Mouse (Mus musculus) adrenal gland, postnatal 36 days (tissue): ENCODE measurements at regions not wholly inside any gene's neighbourhood (a gene's known extent, or its start where the extent isn't known, plus 50 kb on each side); places are given as distances from the start of the nearest gene placed in this dataset.

ENCODE experiments used
- DNase-seq, 2 experiments: peaks; one replicate each; pipeline ENCODE4 v3.0.0; 2021; ENCODE audit warnings: mixed read lengths in 1 of 2

DNA sequence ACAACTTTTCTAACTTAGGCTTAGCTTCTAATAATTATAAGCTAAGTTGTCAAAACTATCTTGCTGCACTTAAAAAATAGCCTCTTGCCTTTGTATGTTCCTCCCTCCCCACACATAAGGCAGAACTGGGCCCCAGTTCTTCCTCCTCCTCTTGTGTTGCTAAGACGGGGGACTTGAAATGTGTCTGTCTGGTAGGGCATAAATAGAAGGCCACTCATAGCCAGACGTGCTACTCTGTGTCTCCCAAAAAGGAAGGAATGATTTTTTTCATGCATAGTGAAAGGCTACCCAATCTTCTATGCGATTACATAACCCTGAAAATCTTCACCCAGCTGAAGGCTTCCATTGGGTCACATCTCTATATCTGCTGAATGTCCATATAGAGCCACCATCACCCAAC, 183.5 kb downstream of the Hsfy2 start:
- no peak for DNase-seq

DNA sequence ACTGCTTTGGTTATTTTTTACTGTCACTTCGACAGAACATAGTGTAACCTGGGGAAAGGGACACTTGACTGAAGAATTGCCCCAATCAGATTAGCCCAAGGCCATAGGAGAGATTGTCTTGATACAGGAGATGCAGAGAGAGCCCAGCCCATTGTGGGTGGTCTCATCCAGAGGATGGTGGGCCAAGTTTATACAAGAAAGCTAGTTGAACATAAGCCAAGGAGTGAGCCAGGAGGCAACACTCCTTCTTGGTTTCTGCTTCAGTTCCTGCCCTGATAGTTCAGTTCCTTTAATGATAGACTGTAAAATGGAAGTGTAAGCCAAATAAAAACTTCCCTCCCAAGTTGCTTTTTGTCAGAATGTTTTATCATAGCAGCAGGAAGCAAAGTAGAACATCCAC, 194.4 kb downstream of the Hsfy2 start:
- no peak for DNase-seq

DNA sequence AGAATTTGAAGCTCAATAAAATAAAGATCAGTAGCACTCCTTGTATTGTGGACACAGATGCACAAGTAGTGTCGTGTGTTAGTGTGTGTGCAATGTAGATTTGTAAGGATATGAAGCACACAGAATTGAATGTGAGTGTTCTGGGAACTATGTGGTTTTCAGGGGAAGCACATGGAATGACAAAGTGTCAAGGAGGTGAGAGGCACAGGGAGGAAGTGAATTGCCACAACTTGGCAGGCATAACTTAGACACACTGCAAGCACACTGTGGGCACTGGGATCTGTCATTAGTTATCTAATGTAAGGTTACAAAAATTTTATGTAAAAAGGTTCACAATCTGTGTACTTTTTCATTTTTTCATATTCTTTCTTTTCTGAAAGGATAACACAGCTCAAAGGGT, 230.4 kb downstream of the Hsfy2 start:
- no peak for DNase-seq

DNA sequence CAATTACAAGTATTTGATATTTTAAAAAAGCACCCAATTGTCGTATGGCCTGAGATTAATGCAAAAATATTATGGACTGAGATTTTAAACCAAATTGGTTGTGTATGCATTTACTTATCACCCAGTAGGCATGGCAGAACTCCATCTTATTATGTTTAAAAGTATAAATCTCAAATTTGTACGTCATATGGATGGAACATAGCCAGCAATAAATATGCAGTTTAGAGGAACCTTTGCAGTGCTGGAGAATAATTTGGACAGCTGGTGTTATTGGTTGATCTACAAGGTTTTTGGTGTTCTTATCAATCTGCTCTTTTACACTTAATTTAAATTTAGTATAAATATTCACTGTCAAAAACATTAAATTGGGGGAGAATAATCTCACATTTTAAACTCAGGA, 233.9 kb downstream of the Hsfy2 start:
- no peak for DNase-seq

DNA sequence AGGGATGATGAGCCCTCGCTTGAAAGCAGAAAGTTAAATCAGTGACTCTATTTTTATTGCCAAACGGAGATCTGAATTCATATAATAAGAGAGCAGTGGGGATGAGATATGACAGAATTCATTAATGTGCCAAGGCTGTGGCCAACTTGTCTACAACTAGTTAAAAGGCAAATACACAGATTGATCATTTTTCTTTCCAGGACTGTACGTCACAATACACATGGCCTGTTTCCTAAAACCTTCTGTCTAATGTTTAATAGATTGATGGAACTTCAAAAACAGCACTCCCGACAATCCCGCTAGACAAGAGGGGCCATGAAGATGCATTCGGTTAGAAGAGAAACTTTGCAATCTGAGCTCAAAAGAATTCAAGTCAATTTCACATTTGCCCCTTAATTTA, 241.4 kb downstream of the Hsfy2 start:
- DNase-seq = no peak

DNA sequence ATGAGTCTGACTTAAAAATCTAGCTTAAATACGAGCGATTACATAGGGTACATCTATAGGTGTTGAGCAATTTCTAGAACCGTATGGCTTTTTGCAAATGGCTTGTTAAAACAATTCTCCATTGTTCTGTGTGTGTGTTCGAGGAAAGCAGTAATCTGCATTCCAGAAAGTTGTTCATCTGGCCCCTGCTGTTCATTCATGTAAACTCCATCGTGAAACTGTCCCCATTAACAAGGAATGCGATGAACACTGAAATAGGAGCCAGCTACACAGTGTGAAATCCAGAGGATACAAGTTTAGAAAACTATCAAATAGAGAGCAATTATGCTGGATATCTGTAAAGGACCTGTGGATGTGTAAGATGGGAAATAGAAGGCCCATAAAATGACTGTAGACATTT, 250.1 kb downstream of the Hsfy2 start:
- no peak for DNase-seq

DNA sequence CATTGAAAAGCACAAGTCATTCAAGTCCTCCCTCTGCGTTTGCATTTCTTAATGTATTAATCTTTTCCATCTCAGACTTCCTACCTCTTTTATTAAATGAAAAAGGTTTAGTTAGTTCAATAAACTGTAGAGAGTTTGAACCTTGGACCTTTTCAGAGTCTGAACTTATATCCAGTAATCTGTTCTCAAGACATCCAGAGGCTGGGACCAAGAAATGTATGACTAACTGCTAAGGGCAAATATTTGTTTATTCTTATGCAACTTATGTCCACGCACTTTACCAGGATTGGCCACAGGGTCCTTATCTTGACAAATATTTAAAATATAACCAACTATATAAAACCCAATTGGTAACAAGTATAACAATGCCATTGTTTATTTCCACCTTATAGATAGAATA, 270.9 kb downstream of the Hsfy2 start:
- DNase-seq = no peak

DNA sequence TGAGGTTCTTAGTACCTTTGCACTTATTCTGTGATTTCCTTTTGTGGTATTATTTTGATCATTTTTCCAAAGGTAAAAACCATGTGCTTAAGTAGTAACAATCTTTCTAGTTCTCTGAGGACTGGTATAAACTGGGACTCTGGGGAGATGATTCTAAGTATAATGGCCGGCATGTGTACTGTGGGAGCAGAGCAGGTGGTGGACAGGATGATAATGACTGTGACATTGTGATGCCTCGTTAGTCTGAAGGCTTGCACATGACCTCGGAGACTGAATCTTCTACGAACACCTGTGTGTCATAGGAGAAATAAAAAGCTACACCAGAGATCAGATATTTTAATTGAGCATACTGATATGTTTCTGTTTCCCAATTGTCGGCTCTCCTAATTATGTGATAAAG, 276.4 kb downstream of the Hsfy2 start:
- no peak for DNase-seq

DNA sequence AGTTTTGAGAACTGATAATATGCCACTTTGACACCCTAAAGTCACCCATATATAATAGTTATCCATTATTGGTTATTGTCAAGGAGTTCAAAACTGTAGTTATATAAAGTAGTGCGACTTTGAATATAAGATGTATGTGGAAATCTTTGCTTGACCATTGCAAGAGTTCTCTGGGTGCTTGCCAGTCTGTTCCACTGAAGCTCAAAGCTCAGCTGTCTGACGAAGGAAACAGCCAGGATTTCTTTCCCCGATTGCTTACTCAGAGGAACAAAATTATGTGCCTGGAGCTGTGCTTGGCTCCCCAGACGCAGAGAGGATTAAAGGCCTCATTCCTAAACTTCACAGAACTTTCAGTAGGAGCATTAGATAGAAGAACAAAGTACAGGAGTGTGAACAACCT, 290.6 kb downstream of the Hsfy2 start:
- no peak for DNase-seq

DNA sequence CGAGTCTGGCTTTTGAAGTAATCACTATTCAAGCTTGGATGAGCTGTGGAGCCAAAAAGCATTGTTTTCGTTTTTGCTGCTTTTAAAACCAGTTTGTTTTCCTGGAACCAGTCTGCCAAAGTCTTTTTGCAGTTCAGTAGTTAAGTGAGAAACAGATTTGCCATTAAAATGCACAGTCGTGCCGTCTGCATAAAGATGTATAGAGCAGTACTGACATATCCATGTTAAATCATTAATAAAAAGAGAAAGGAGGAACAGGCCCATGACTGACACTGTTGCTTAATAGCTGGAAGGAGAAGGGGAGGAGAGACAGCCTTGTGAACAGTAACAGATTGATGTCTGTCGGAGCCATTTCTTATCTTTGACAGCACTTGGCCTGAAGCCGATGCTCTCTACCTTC, 292.3 kb downstream of the Hsfy2 start:
- DNase-seq = no peak

DNA sequence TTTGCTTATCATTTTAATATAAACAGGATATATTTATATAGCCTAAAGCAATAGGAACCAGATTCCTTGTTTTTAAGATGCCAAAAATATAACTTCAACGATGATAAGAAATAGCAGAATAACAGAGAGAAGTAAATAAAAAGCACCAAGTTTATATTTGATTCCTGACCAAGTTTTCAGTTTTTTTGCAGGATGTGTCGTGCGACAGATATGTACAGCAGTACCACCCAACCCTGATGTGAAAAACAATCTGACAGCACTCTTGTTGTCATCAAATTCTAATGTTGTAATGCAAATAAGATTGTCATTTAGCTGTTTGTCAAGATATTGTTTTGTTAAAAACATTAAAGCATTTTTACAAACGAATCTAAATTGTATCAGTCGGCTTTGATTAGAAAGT, 309.9 kb downstream of the Hsfy2 start:
- DNase-seq = no peak

DNA sequence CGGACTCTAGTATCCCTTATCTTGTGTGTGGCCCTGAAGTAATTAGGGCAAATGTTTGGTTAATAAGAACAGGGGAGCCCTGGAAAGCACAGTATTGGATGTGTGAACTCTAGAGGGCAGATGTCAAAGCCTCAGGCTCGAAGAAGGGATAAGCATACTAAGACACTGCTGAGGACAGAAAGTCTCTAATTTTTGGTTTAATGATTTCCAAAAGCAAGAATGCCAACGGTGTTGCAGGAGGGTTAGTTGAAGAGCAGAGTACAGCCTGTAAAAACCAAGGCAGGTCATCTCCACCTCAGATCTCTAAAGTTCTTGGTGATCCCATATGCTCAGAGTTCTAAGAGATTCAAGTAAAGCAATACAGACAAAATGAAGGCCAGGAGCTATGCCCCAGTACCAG, 328.6 kb downstream of the Hsfy2 start:
- DNase-seq = no peak

DNA sequence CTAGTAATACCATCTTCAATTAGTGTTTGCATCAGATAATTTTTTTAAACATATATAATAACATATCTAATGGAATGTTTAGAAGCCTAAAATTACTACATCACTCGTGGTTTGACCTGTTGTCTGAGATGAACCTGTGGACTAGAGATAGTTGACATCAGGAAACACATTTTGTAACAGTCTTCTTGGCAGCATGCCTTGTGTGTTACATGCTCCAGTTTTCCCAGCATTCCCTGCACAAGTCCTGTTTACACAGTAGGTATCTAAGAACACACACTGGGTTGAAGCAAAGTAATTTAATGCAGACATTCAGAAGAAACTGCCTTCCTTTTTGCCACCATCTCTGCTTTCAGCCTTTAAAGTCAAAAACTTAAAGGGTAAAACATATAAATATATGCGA, 342.8 kb downstream of the Hsfy2 start:
- DNase-seq = no peak

DNA sequence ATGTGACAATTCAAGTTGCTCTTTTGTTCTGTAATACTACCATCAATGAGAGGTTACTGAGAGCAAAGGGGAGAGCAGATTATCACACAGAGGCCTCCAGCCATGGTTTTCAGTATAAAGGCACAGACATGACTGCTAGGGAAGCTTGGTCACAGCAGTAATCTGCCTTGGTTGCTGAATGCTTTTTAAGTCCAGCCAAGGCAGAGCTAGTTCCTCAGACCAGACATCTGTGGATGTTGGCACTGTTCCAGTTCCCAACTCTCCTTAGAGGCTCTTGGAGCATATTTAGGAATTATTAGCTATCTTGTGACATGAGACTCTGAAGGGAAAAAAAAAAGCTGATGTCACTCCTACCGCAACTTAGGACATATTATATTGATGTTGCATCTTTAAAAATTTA, 347.5 kb downstream of the Hsfy2 start:
- no peak for DNase-seq

DNA sequence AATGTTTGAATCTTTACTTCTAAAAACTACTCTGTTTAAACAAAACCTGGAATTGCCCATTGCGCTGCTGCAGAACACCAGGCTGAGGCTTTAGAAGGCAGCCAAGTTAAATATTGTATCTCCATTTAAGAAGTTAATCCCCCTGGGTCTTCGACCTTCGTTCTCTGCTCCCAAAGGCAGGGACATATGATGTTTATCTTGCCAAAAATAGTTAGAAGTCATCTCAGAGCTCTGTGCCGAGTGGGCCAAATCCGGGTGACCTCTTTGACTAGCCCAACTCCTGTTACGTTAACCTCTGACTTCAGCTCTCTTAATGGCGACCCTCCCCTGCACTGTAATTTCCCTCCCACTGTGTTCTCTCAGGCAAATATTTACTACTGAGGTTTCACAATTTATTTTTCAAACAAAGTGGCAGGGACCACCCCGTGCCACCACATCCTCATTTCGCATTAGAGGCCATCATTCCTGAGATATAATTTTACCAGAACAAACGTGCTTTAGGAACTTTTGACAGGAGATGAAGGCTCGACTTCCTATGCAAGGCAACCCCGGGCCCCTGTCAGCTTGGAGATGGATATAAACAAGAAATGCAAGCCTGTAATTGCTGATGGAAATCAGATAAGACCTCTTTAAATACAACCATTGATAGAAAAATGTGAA, 350.7 kb downstream of the Hsfy2 start:
- no peak for DNase-seq

DNA sequence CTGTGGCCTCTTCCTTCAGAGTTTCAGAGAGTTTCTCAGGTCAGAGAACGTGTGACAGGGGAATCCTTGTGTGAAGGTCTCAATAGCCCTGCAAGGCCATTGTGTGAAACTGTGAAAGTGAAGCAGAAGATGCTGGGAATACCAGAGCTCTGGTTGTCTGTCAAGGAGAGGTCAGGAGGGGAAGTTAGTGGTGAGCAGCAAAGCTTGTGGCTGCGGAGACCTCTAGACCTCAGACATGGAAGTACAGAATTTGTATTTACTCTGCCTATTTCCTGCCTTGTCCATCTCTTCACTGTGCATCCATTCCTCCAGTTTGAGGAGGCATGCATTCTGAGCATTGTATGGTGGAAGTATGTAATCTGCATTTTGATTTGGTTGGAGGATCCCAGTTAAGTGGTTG, 375.5 kb downstream of the Hsfy2 start:
- DNase-seq = no peak

DNA sequence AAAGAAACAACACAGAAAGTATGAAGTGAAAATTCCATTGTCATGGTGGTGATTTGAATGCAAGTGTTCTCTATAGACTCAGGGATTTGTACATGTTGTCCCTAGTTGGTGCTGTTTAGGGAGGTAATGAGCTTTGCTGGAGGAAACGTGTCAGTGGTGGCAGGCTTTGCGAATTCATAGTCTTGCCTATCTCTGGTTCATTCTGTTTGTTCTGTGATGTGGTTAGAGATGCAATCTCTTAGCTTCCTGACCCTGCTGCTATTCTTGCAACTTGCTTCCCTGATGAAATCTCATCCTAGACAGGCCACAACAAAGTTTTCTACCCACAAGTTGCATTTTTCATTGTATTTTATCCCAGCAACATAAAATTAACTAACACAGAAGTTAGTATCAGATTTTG, 376.5 kb downstream of the Hsfy2 start:
- DNase-seq = no peak

DNA sequence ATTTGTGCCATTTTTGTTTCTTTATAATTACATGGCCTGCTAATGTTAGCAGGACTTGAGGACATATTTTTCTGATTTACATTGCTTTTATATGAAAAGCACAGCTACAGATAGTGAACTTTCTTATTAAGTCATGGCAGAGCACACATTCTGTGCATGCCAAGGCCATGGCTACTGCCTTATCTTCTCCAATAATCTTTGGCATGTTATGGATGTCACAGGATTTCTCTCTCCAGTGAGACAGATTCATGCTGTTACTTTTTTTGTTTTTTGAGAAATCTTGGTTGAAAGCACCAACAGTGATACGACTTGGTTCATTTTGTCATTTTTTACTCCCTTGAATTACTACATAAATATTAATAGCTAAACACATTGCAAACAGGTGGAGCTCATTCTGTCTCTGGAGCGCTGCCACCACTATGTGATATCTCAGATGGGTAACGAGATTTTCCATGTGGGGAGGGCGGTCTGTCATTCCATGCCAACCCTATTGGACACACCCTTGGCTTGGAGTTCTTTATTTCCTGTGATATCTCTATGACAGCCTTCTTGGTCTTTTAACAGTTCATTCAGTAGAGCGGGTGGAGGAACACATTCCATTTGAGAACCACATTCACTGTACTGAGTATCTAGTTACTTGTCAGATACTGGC, 380.3 kb downstream of the Hsfy2 start:
- no peak for DNase-seq

DNA sequence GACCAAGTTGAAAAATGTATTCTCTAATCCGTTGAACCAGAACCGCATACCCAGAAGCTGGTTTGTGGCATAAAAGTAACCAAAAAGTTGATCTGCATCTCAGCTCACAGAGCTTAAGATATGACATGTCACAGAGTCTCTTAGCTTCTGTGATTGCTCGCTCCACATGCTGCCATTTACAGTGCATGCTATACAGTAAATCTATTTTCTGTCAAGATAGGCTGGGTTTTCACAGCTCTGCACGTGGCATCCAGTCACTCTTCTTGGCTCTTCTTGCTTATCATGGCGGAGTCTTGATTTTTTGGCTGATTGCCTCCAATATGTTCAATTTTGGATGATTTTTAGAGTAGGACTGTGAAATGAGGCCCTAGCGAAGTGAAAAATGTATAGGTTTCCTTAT, 397.5 kb downstream of the Hsfy2 start:
- no peak for DNase-seq

DNA sequence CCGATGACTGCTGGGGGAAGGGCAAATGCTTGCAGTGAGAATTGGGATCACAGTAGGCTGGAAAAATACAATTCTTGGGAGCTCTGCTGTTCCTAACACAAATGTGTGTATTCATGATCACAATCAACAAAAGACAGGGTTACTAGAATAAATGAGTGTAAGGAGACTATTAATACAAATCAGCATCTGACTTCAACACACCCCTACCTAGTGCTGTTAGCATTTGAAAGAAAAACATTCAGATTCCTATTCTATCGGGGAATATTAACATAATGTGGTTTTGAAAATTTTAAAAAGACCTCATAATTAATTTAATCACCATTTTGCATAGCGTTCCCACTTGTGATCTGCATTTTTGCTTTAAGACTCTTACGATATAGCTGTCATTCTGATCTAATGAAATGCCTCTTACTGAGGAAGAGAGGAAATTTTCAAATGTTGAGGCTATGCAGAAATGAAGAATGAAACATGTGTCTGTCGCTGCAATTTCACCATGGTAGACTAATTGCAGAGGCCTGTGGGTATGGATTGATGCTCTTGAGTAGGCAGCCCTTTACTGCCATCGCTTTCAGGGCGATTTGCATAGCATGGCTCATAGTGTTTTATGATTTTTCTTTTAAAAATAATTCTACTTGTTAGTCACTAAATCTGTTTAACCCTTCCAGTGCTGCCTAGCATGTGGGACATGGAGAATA, 410.8 kb downstream of the Hsfy2 start:
- no peak for DNase-seq

DNA sequence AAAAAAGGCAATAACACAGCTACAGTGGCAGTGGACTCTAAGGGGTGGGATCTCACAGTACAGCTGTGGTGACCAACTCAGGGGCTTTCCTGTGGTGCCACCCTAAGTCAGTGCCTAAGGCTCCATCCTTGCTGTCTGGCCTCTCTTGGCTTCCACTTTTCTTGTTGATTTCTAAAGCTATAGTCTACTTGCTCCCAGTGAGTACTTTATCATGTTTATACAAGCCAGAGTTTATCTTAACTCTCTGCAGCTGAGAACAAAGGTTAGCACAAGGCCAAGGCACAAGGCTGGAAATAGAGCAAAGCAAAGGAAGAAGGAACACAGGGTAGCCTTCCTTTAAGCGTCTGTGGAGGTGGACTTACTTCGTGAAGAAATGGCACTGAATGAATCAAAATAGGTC, 417.5 kb downstream of the Hsfy2 start:
- DNase-seq = no peak

DNA sequence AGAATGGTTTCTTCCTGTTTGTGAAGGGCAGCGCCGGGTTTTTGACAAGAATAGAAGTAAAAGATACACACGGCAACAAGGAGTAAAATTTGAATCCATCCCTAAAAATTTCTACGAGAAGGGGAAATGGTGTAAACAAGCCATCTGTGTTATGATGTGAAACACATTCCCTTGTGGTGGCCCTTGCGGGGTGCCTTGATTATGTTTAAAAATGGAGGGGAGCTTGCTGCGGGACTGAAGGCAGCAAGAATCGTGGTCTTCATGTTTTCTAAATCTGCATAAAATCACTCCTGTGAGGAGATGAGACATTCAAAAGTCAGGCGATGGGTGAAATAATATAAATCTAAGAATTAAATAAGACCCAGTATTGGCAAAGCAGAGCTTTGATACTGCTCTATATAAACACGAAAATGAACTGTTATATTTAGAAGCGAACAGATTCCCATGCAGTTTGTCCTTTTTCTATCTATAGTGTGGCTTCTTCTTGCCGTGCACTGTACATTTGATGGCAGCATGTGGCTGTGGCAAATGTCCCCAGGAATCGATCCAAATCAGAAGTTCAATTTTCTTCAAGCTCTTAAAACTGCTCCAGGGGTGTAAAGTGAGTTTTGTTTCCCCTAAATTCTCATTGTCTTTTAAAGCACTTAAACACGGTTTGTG, 426.4 kb downstream of the Hsfy2 start:
- no peak for DNase-seq

DNA sequence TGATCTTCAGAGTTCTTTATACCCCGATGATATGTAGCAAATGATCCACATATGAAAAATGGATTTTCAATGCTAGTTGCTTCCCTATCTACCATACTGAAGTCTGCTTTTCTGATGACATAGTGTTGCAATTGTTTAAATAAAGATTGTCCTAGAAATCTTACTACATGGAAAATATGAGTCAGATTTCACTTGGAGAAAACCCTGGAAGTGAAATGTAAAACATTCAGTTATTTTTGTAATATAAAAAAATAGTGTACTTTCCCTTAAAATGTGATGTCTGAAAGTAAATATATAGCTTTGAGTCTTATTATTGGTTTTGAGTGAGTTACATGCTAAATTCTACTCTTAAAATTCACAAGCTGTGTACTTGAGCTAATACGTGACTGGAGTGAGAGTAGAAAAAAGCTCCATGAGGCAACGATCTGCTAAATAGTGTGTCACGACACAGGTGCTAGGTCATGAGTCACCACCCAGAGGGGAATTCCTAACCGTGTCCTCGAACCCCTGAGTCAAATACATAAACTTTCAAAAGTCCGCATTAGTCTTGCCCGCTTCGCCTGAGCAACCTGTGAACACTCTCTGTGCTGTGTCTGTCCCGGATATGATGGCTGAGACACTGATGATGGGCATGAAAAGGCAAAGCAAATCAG, 430.5 kb downstream of the Hsfy2 start:
- DNase-seq = no peak
